Mouse (Mus musculus) urinary bladder, postnatal 14 days (tissue): Measurements from ENCODE around the gene Map6.
A peak's percentile ranks its signal among the peaks of the same experiment; 100 is the strongest.

Source experiments
- DNase-seq: peaks from one replicate; pipeline ENCODE4 v3.0.0; 2021; ENCODE audit warnings: low spot score

Gene Map6

DNA sequence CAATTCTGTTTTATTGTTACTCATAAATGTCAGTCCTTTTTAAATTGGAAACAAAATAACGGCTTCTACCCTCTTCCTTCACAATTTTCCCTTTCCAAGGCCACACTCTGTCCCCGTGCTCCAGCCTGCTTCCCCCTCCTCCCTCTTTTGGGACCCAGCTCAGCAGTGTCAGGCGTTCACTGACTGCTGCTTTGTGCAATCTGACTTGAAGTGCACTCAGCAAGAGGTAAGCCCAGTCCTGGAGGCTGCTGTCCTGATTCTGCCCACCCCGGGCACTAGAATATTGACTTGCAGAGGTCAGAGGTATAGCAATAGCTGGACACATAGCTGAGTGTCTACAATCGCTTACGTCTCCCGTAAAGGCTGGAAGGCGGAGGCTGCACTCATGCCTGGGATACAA lies 46.0 kb downstream of the Map6 start:
- no peak for DNase-seq

DNA sequence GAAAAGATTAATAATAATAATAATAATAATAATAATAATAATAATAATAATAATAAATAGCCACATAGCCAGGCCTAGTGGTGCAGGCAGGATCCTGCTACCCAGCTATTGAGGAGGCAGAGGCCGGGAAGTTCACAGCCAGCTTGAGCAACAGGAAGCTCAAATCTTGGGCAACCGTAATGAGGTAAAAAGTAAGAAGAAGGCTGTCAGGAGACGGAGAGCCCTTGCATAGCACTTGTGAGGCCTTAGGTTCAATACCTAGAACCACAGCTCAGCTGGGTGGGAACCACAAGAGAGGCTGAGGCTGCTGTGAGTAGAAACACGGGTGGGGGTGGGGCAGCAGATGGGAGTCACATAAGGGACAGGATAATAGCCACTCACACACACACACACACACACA lies 47.3 kb downstream of the Map6 start:
- no peak for DNase-seq

DNA sequence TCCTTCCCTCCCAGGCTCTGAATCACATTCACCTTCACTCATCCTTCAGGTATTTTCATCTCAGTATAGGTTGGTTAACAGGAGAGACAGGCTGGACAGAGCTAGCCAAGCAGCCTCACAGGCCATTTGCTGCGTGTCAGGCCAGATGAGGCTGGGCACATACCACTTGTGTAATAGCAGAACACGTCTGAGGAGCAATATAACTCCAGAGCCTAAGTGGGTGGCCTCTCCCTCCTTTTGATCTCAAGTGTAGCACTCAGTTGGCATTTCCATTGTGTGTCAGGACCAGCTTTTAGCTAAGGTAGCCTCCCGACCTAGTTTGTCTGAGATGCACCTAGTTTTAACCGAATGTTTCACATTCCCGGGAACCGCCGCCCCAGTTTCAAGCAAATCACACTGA lies 49.0 kb downstream of the Map6 start:
- no peak for DNase-seq

DNA sequence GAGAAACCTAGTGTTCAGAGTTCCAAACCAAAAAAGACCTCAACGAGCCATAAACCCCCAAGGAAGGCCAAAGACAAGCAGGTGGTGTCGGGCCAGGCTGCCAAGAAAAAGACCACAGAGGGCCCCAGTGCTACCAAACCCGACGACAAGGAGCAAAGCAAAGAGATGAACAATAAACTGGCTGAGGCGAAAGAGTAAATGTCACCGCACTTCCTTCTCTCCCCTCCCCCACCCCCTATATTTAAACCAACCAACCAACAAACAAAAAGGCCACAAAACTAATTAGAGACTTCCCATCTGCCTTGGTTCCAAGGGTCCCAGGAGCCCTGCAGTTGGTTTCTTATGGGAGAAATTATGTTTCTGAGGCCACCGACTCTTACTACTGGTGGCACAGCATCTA lies 50.2 kb downstream of the Map6 start:
- no peak for DNase-seq

DNA sequence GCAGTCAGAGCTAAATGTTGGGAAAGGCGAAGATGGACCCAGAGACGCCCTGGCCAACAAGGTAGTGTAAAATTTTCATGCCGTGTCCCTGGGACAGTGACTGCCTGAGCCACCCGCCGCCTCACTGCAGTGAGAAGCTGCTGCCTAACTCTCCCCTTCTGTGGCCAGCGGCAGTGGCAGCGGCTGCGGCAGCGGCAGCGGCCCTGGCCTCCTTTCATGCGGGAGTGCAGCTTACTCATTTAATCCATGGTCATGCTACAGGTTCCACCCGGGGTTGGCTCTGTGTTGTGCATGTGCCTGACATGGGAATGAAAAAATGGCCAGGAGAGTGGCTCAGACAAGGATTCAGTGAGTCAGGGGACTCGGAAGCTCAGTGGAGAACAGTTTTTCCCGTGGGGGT lies 53.3 kb downstream of the Map6 start:
- no peak for DNase-seq

DNA sequence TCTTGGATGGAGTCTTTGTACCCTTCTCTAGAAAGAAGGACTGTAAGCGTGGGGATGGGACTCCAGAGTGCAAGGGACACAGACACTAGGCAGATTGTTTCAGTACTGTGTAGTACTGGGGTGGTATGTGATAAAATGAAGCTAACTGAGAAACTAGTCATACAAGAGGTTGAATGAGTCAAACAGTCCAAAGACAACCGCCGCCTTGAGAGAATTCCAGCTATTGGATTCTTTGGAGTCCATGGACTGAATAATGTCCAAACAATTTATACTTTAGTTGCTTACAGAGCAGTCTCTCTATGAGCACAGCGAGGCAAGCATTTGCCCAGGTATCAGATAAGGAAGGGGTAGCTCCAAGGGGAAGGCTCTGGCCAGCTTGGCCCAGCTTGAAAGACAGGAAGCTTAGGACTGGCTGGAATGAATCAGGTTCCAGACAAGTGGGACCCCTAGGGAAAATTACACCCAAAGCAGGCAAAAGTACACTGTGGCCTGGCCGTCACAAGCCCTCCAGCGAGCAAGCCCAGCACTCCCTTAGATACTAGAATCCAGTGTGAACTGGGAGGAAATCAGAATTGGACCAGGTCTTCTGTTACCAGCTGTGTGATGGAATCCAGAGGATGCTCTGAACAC lies 55.6 kb downstream of the Map6 start:
- no peak for DNase-seq

DNA sequence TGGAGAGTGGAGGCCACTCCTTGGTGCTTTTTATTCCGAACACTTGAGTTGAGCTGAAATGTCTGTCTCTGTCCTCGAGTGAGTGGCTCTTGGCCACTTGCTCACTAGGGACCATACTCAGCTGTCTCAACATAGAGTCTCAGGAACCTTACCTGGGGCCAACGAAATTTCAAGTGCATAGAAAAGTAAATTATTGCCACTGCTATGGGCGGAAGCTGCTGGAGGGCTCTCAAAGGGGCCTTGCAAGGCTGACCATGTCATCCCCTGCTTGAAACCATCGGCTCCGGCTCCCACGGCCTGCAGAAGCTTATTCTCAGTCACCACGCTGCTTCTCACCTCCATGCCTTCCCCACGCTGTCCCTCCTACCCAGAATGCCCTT lies 56.1 kb downstream of the Map6 start:
- DNase-seq = no peak

DNA sequence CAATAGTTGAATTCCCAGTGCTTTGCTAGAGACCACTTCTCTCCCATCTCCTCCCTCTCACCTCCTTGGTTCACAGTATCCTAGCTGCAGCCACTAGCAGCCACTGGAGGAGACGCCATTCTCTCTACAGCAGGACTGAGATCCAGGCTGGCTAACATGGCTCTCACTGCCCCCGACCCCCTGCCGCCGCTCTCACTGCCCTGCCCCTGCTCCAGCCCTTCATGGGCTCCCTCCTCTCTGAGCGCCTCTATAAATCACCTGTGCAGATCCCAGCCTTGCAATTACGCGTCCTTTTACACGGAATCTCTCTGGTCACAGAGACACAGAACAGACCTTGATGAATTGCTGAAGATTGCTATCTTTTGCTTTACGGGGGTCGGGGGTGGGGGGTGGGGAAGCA lies 57.6 kb downstream of the Map6 start:
- DNase-seq = no peak

DNA sequence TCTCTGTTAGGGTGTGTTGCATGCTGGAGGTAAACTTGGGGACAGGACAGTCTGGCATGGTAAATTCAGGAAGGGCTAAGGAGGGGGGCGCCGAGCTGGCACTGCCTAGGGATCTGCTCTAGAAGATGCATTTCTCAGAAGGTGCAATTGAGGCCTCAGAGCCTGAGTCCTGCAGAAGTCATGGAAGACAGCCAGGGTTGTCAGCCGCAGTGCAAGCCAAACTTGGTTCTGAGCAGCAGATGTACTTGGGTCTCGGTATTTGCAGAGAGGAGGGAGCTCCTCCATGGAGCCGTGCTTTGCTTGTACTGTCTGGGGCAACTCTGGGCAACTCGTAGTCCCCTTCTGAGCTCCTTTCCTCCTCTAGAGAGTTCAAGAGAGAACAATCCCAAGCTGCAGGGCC lies 58.9 kb downstream of the Map6 start:
- DNase-seq = no peak

DNA sequence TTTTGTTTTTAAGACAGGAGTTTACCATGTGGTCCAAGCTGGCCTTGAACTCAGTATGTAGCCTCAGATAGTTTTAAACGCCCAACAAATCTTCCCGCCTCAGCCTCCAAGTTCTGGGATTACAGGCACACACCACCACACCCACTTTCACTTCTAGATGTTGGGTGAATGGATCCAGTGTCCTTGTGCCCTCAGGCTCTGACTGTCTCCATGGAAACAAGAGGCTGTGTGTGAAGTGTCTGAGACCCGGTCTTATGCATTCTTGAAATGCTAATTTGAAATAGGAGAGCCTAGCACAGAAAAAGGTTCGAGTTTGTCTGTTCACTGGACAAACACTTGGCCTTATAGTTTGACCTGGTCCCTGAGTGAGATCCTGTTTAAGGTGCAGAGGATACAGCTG lies 61.6 kb downstream of the Map6 start:
- DNase-seq = no peak

DNA sequence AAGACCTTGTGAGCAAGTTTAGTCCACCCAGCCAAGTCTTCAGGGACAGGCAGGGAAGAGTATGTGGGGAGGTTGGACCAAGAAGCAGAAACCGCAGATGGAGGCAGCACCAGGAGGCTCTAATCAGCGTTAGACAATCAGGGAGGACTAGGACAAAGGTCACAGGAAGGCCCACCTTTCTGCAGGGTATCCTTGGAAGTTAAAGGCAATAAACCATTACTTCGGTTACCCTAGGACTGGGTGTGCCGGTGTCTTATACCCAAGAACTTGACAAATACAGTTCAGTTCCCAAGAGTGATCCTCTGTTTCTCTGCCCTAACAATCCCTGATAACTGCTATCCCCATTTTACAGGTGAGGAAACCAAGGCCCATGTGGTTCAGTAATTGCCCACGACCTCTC lies 62.8 kb downstream of the Map6 start:
- no peak for DNase-seq

DNA sequence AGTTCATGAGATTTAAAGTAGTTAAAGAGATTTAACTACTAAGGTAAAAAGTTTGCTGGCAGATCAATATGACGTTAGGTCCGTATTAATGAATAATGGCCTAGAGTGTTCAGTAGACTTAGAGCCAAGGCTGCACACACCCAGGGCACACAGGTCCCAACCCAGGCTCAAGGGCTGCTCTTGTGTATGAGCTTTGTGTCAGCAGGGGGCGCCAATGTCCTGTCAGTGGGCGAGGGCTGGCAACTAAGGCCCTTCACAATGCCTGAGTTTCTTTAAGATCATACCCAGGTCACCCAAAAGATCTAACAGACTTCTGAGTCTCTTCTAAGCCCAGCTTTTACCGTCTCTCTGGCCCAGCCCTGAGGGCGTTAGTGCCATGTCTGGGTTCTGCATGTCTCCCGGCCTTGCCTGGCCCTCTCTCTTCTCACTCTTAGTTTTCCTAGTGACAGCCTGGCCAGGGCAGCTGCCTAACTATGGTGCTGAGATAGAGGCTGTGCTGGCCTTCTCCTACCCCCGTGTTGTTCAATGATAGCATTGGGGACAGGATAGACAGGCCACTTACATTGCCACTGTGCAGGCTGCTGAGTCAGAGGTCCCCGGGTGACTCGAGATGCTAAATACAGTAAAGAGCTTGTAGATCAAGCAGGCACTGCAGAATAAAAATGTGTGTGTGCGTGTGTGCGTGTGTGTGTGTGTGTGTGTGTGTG lies 65.7 kb downstream of the Map6 start:
- DNase-seq = peak; percentile 89

DNA sequence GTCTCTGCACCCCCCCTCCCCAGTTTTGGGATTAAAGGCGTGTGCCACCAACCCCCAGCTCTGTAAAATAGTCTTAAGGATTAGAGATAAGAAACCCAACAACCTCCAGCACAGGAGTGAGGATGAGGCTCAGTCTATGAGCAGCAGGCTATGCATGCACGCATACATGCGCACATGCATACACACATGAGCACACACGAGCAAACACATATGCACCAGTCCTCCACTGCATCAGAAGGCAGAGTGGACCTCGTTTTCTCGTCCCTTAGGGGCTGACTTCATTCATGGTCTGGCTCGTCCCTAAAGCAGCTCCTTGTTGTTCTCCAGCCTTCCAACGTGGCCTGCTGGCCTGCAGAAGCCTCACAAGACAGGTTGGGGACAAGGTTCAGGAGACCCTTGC lies 73.5 kb downstream of the Map6 start:
- no peak for DNase-seq

DNA sequence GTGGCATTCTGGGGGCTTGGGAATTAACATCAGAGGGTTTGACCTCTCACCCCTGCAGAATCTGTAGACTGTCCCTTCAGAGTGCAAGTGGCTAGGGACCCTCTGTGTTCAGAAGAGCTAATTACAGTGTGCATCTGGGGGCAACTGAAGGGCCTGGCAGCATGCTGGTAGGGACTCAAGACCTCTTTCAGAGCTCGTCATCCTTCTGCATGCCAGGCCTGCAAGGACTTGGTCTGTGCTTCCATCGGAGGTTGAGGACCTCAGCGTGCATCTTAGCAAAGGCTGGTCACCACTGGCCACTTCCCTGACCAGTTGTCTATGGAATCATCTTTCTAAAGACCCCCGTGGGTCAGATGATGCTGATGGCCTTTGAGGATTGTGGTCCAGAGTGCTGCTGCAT lies 76.3 kb downstream of the Map6 start:
- DNase-seq = no peak

DNA sequence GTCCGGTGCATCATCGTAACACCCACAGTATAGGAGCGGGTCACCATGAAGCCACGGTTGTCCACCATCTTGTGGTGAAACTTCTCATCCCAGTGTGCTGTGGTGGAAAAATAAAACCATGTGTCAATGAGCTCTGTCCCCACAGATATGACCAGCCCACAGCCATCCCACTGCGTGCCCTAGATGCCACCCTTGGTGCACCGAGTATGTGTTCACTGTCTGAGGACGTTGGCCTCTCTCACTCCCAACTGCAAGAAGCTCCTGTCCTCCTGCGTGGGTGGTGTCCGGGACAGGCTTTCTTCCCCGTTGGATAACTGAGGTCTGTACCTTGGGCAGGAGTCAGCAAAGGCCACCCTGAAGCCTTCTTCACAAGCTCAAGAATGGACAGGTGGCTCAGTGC lies 80.0 kb downstream of the Map6 start:
- DNase-seq = no peak

DNA sequence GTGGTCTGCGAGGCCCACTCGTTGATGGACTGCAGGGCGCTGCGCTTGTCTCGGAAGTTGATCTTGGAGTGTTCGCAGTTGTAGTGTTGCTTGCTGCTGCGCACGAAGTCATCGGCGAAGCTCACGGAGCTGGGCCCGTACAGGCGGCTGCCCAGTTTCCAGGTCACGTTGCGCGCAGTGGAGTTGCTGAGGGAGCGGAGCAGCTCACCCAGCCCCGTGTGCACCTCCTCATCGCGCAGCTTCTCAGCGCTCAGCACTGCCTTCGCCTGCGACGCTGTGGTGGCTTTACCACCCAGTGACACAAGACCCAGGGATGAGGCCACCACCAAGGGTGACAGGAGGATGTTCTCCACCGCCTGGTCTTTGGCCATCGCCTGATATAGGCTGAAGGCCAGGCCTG lies 81.6 kb downstream of the Map6 start:
- no peak for DNase-seq

DNA sequence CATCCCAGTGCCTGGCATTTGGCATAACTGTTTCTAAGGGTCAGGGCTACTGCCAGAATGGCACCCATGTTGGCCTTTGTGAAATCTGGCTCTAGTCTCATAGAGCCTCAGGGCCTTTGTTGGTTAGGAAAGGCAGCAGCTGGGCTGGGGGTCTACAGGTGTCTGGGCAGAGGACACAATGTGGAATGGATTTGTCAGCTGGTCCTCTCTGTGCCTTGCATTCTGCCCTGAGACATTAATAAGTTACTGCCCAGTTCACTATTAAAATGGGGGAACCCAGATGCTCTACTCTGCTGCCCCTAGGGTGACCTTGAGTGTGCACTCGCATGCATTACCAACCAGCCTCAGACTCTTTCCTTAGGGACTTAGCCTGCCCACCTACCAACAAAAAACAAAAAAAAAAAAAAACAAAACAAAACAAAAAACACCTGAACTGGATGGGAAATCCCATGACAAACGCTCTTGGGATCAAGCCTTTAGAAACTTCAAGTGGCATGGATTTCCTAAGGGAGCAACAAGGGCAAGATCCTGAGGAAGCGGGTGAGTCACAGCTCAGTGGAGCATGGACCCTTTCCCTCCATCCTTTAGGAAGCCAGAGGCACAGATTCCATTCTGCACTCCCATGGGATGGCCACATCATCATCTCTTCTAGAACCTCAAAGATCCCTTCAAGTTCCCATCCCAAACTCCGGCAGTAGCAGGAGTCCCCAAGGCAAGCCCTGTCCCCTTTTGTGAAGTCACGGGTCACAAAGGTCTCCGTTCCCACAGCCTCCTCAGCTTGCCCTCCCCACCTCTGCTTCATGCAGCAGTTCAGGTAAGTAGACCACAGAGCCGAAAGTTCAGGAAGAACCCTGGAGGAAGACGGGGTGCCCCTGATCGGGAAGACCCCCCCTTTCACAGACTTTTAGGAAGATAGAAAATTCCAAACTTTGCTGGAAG lies 82.8 kb downstream of the Map6 start:
- DNase-seq = no peak

DNA sequence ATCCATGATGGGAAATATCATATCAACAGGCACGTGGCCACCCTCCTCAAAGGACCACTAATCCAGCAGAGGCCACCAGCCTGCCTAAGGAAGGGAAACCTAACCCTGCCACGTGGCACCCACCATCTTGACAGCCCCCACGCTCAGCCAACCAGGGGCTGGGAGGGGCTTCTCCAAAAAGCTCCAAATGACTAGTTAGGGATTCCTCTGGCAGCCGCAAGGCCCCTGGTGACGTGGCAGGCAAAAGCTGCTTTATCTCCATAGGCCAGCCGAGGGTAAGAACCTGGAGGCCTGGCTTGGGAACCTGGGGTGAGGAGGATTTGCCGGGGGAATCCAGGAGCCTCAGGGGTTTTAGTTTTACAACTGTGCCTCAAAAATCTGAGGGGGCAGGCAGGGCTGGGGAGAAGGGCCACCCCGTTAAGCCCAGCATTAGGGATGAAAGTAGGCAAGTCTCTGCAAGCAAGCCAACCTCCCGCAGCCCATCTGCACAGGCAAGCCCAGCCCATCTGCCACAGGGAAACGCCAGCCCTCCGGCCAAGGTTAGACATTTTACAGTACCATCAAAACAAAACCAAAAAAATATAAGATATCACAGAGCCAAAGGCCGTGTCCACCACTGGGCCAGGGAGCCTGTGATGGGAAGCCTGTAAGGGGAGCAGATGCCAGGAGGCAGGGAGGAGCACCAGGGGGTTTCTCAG lies 84.0 kb downstream of the Map6 start:
- DNase-seq = peak; percentile 68

DNA sequence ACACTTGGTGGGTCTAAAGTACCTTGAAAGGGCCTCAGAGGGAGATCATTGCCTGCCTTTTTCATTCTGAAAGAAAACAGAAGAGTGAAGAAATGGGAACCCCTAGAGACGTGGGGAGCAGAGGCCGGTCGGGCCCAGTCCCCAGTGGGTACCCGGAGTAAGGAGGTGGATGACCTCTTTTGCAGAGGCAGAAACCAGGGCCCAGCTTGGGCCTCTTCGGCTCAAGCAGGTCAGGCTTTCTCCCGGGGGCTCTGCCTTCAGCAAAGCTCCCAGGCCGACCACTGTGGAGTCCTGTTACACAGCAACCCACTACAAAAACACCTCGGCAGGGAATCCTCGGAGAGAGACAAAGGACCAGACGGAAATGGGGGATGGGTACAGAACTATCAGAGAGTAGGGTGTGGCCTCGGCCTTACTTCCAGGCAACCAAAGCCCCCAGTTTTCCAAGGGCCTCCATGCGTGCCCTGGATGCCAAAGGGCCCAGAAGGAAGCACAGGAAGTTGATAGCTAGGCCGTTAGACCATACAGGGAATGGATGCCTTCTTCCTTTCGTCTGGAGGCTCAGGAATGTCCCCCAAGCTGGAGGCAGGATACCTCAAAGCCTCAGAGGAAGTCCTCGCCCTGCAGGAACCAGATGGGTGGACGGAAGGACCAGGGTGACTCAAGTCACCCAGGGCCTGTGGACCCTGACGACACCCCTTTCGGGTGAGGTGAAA lies 84.7 kb downstream of the Map6 start:
- DNase-seq = no peak

DNA sequence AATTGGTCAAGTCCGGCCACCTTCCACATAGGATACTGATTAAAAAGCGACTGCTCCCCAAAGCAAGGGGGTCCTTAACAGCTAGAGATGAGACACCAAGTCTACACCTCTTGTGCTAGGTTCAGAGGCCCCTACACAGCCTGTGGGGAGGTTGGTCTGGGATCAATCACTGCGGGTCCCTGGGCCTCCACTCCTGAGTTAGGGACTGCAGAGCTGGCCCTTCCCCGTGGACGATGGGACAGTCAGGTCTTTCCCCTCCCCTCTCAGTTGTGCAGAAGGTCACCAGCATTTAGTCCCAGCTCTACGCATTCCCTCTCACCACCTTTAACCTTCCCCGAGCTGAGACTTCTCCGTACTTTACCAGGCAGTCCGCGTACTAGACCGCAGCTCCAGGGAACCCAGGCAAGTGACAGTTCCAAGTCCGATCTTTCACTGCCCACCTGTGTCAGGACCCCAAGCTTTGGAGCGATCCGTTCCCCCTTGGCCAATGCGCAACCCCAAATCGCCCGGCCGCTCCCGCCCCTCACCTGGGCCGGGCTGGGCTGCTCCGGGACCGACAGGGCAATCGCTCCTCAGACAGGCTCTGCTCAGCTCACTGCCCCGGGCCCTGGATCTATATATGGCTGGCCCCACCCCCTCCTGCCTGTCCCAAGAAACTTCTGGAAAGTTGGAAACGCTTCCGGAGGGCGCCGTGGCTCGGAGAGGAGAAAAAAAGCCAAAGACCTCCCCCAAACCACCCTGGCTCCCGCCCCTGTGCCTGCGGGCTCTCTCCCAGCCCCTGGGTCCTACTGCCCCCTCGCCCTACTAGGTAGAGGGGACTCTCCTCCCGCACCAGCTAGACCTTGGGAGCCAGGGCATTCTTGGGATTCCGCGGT lies 85.5 kb downstream of the Map6 start, which contains the start of gene Serpinh1:
Gene Serpinh1 (minus strand): TSS at position 714 of the 875 bp plus-strand sequence.
- DNase-seq = peak; percentile 89

DNA sequence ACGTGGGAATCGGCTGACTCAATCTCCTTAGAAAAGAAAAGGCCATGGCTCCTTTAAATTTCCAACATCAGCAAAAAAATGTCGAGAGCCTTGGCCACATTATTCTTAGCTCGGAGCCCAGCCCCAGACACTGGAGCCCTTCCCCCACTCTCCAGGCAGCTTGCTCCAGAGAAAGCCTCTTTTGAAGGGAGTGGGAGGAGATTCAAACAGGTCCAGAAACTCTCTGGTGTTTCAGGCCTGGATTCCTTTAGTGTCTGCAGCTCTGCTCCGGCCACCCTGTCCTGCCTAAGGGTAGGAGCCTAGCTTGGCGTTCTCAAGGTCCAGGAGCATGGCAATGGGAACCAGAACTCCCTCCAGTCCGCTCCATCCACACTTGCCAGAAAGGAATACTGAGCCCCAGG lies 88.5 kb downstream of the Map6 start:
- peak; percentile 82 for DNase-seq
